Mouse (Mus musculus) heart, postnatal 0 days (tissue): ENCODE data around the gene Scaf11.

Source experiments
- CTCF ChIP-seq: IDR thresholded peaks from 2 replicates; pipeline ENCODE4 v1.5.1; 2016; ENCODE audit warnings: antibody characterized with exemption, control low read depth, low read depth
- EP300 ChIP-seq: IDR thresholded peaks from 2 replicates; pipeline ENCODE4 v1.6.1; 2016; ENCODE audit warnings: antibody characterized with exemption, low read depth

GRCm38 (mm10) chr15:96478006-96478405 is 17.4 kb upstream of the Scaf11 start:
- TF ChIP-seq CTCF: no peak
- TF ChIP-seq EP300: no peak
